Mouse (Mus musculus) bone marrow, adult 2 months (tissue): Measurements from ENCODE around the gene Arid1b.

Experiments
- CTCF ChIP-seq: fragments of 200-500 bp; IDR thresholded peaks from 2 replicates; pipeline ENCODE4 v1.5.1; 2011; ENCODE audit warnings: low read length, control low read depth; ENCODE audit not compliant: control insufficient read depth, insufficient read depth
- POLR2A ChIP-seq: fragments of 200-500 bp; IDR thresholded peaks from 2 replicates; pipeline ENCODE4 v1.6.1; 2011; ENCODE audit warnings: low read depth, mild to moderate bottlenecking, control low read depth, low read length, borderline replicate concordance; ENCODE audit not compliant: control insufficient read depth

GRCm38 (mm10) chr17:5033346-5033745 lies 39.2 kb downstream of the Arid1b start:
- TF ChIP-seq POLR2A: no peak
- TF ChIP-seq CTCF: no peak
